Mouse (Mus musculus): ENCODE measurements around the gene 9930111J21Rik1. TPM values are rescaled to one million over a fixed set of nuclear protein-coding genes. Genes with fewer than 3 reads are reported as not detected.
"Not testable (repeated sequence)": the region's sequence is repeated elsewhere in the genome, so short reads cannot be mapped to it uniquely, and the experiment has no call there.

The 9930111J21Rik1 gene
- polyA plus RNA-seq, 1 experiment: not detected

- no peaks in the 10 kb centered on the region for H3K9me3 ChIP-seq (ENCODE audit: control insufficient read depth, low read length)
- H3K4me3 ChIP-seq (replicated peaks): no peak within 1 kb of the TSS
- no peaks in the 10 kb centered on the region for H3K36me3 ChIP-seq (ENCODE audit: control insufficient read depth)
- no peak for TF ChIP-seq TAL1 (IDR thresholded peaks at IDR 0.05; ENCODE audit: low read length)
- no peak for TF ChIP-seq GATA1 (IDR thresholded peaks at IDR 0.05; ENCODE audit: low read length)
- H3K27me3 ChIP-seq (ENCODE audit: control insufficient read depth): no peaks in the 10 kb centered on the region
- H3K4me1 ChIP-seq (ENCODE audit: control insufficient read depth): no peaks in the 10 kb centered on the region
Observed at GRCm38 (mm10) chr11:48902021-48902420, 77.2 kb downstream of the 9930111J21Rik1 start, which contains the start of gene Gm5431. Gene Gm5431 (minus strand): TSS chr11:48902214.

- not testable (repeated sequence) for H3K36me3 ChIP-seq (ENCODE audit: control insufficient read depth); H3K4me1 ChIP-seq (ENCODE audit: control insufficient read depth); H3K4me3 ChIP-seq (replicated peaks); H3K27me3 ChIP-seq (ENCODE audit: control insufficient read depth); H3K9me3 ChIP-seq (ENCODE audit: control insufficient read depth, low read length)
Observed at GRCm38 (mm10) chr11:48901567-48901930, 77.6 kb downstream of the 9930111J21Rik1 start.

- not testable (repeated sequence) for H3K4me3 ChIP-seq (replicated peaks); H3K9me3 ChIP-seq (ENCODE audit: control insufficient read depth, low read length)
Observed at GRCm38 (mm10) chr11:48900654-48901566, 78.3 kb downstream of the 9930111J21Rik1 start.

GRCm38 (mm10) chr11:48898812-48899431 is 80.3 kb downstream of the 9930111J21Rik1 start:
- TF ChIP-seq GATA1 (IDR thresholded peaks at IDR 0.05; ENCODE audit: low read length): no peak
- TF ChIP-seq TAL1 (IDR thresholded peaks at IDR 0.05; ENCODE audit: low read length): no peak

More at GRCm38 (mm10) chr11:48900654-48901566, 78.3 kb downstream of the 9930111J21Rik1 start:
- not testable (repeated sequence) for H3K36me3 ChIP-seq (ENCODE audit: control insufficient read depth); H3K27me3 ChIP-seq (ENCODE audit: control insufficient read depth); H3K4me1 ChIP-seq (ENCODE audit: control insufficient read depth)

More at GRCm38 (mm10) chr11:48898812-48899431, 80.3 kb downstream of the 9930111J21Rik1 start:
- H3K27me3 ChIP-seq (ENCODE audit: control insufficient read depth): no peaks in the 10 kb centered on the region
- no peaks in the 10 kb centered on the region for H3K4me1 ChIP-seq (ENCODE audit: control insufficient read depth)
- no peak overlapping the region for H3K4me3 ChIP-seq (replicated peaks)
- no peaks in the 10 kb centered on the region for H3K9me3 ChIP-seq (ENCODE audit: control insufficient read depth, low read length)
- no peaks in the 10 kb centered on the region for H3K36me3 ChIP-seq (ENCODE audit: control insufficient read depth)

Other genes starting within 250 kb of the 9930111J21Rik1 start
- 101 and 348 TPM in 2 replicates for gene Rack1, start 179.1 kb downstream of the 9930111J21Rik1 start, polyA plus RNA-seq (2012)
- gene Trim41, start 162.0 kb downstream of the 9930111J21Rik1 start, polyA plus RNA-seq (2012): 2.6 and 3.9 TPM in 2 replicates
- not detected in 2 replicates for gene Trim7, start 153.3 kb downstream of the 9930111J21Rik1 start, polyA plus RNA-seq (2012)
- gene Gm12184, start 152.7 kb downstream of the 9930111J21Rik1 start, polyA plus RNA-seq (2012): 4.5 and 4.6 TPM in 2 replicates
- gene Irgm1, start 107.7 kb downstream of the 9930111J21Rik1 start, polyA plus RNA-seq (2012): 0.11 TPM in 1 of 2 replicates, not detected in the other
- not detected in 2 replicates for gene Gm5431, start 77.2 kb downstream of the 9930111J21Rik1 start, polyA plus RNA-seq (2012)
- gene Psme2b, start 33.2 kb downstream of the 9930111J21Rik1 start, polyA plus RNA-seq (2012): 0.08 and 0.19 TPM in 2 replicates
- 0.02 TPM in 1 of 2 replicates, not detected in the other for gene Olfr56, start 509 bp downstream of the 9930111J21Rik1 start, polyA plus RNA-seq (2012)
- not detected in 2 replicates for gene Gm12185, start 12.8 kb upstream of the 9930111J21Rik1 start, polyA plus RNA-seq (2012)
- gene Tgtp1, start 14.8 kb upstream of the 9930111J21Rik1 start, polyA plus RNA-seq (2012): not detected in 2 replicates
- gene 9930111J21Rik2, start 71.8 kb upstream of the 9930111J21Rik1 start, polyA plus RNA-seq (2012): 0.02 TPM in 1 of 2 replicates, not detected in the other
- gene Tgtp2, start 84.8 kb upstream of the 9930111J21Rik1 start, polyA plus RNA-seq (2012): not detected in 2 replicates
- not detected in 2 replicates for gene Ifi47, start 97.2 kb upstream of the 9930111J21Rik1 start, polyA plus RNA-seq (2012)
- not detected in 2 replicates for gene Olfr1396, start 135.5 kb upstream of the 9930111J21Rik1 start, polyA plus RNA-seq (2012)
- gene Olfr1395, start 162.9 kb upstream of the 9930111J21Rik1 start, polyA plus RNA-seq (2012): not detected in 2 replicates
- not detected in 2 replicates for gene Olfr1394, start 175.0 kb upstream of the 9930111J21Rik1 start, polyA plus RNA-seq (2012)
- not detected in 2 replicates for gene Btnl9, start 207.8 kb upstream of the 9930111J21Rik1 start, polyA plus RNA-seq (2012)
- gene Zfp62, start 223.9 kb upstream of the 9930111J21Rik1 start, polyA plus RNA-seq (2012): 0.02 and 0.16 TPM in 2 replicates

Measured in erythroblast, embryonic 14.5 days (primary cell).